Mouse (Mus musculus) cerebellum, adult 2 months (tissue): ENCODE measurements around the gene Fam214a.

Experiments
- CTCF ChIP-seq: fragments of 200-500 bp; IDR thresholded peaks from 2 replicates; pipeline ENCODE4 v1.5.1; 2011; ENCODE audit warnings: low read depth, mild to moderate bottlenecking, control low read depth, low read length, moderate library complexity, borderline replicate concordance; ENCODE audit not compliant: insufficient read depth
- POLR2A ChIP-seq: fragments of 200-500 bp; IDR thresholded peaks from 2 replicates; pipeline ENCODE4 v1.6.1; 2011; ENCODE audit warnings: low read length, control low read depth, borderline replicate concordance; ENCODE audit not compliant: insufficient read depth

- no peak for TF ChIP-seq POLR2A
- no peak for TF ChIP-seq CTCF
Measured at GRCm38 (mm10) chr9:75043191-75043590, 90.5 kb downstream of the Fam214a start.
